Mouse (Mus musculus): Measurements from ENCODE around the gene Gm13272. TPM values are rescaled to one million over a fixed set of nuclear protein-coding genes. Genes with fewer than 3 reads are reported as not detected.
"Not testable (repeated sequence)": the region's sequence is repeated elsewhere in the genome, so short reads cannot be mapped to it uniquely, and the experiment has no call there.

Gene Gm13272
- polyA plus RNA-seq, 1 experiment from 2014 or later = not detected

- H3K4me3 ChIP-seq; H3K36me3 ChIP-seq; H3K9me3 ChIP-seq; H3K27ac ChIP-seq; DNase-seq (ENCODE audit: low spot score); H3K4me1 ChIP-seq (replicated peaks); H3K27me3 ChIP-seq (ENCODE audit: insufficient read depth, poor library complexity, severe bottlenecking): not testable (repeated sequence)
- no CpG with 5 or more reads among the region's 28 CpGs for WGBS
Measured at GRCm38 (mm10) chr4:88797097-88797496, 17.4 kb downstream of the Gm13272 start, which contains the start of gene Gm13279. TSS of gene Gm13279 (plus strand) at chr4:88797397.

- not testable (repeated sequence) for H3K4me1 ChIP-seq (replicated peaks); DNase-seq (ENCODE audit: low spot score); H3K4me3 ChIP-seq; H3K27me3 ChIP-seq (ENCODE audit: insufficient read depth, poor library complexity, severe bottlenecking); H3K9me3 ChIP-seq; H3K27ac ChIP-seq; H3K36me3 ChIP-seq
- 11% methylated on average over 6 of the region's 7 CpGs for WGBS
Measured at GRCm38 (mm10) chr4:88799365-88799764, 19.7 kb downstream of the Gm13272 start, which contains the start of gene Gm13285. TSS of gene Gm13285 (plus strand) at chr4:88799665.

DNA sequence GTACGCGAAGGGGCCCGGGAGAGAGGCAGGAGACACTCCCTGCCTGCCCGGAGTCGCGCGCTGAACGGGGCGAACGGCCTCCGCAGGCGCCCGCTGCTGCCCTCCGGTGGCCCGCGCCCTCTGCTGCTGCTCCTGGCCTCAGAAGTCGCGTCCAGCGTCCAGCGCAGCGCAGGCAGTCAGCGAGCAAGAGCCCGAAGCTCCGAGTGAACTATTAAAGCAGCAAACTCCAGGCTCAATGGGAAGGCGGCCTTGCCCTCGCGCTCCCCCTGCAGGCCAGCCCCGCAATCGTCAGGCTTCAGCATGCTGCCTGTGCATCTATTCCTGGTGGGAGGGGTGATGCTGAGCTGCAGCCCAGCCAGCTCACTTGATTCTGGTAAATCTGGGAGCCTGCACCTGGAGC, 23.3 kb downstream of the Gm13272 start, which contains the start of gene Gm13287:
TSS of gene Gm13287 (plus strand) at position 301 of the 400 bp plus-strand sequence.
- no CpG with 5 or more reads among the region's 29 CpGs for WGBS
- H3K36me3 ChIP-seq = not testable (repeated sequence)
- H3K27me3 ChIP-seq (ENCODE audit: insufficient read depth, poor library complexity, severe bottlenecking) = peaks cover 13% of the 10 kb centered on the region; the same call in 1 of the 2 replicates

DNA sequence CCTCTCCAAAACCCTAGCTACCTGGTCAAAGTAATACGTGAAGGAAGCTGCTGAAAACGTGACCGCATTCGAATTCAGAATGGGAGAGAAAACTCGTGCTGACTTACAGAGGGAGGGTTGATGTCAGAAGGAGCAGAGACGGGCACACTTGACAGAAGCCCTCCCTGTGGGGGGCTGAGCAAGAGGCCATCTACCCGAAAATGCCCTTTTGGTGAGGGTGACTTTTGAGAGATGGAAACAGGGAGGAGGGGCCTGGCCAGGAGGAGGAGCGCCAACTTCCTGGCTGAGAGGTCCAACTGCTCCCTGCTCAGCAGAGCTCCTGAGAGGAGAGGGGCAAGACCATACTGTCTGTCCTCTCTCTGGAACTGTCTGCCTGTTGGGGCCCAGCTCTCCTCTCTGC, 25.6 kb downstream of the Gm13272 start, which contains the start of gene Gm13288:
TSS of gene Gm13288 (plus strand) at position 301 of the 400 bp plus-strand sequence.
- H3K4me3 ChIP-seq = 0 out of 2 replicates have a peak within 1 kb of the TSS, but pooled peaks have one; percentile 27
- not testable (repeated sequence) for H3K4me1 ChIP-seq (replicated peaks)
- WGBS = no CpG with 5 or more reads among the region's 8 CpGs

More for the DNA sequence above, 23.3 kb downstream of the Gm13272 start, which contains the start of gene Gm13287:
- not testable (repeated sequence) for H3K4me1 ChIP-seq (replicated peaks); H3K4me3 ChIP-seq; H3K9me3 ChIP-seq; DNase-seq (ENCODE audit: low spot score); H3K27ac ChIP-seq

DNA sequence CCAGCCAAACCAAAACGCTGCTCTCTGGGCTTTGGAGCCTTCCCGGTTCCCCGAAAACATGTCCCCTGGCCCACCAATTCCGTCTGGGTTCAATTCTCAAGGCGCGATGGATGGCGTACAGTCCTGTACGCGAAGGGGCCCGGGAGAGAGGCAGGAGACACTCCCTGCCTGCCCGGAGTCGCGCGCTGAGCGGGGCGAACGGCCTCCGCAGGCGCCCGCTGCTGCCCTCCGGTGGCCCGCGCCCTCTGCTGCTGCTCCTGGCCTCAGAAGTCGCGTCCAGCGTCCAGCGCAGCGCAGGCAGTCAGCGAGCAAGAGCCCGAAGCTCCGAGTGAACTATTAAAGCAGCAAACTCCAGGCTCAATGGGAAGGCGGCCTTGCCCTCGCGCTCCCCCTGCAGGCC, 26.1 kb downstream of the Gm13272 start:
- 0% methylated on average over 8 of the region's 34 CpGs for WGBS
- Histone ChIP-seq H3K4me3 (0 out of 2 replicates have a peak overlapping the region, but pooled peaks have one; percentile 27), H3K27me3 (ENCODE audit: insufficient read depth, poor library complexity, severe bottlenecking) (peaks cover 15% of the 10 kb centered on the region; the same call in 1 of the 2 replicates)
- not testable (repeated sequence) for H3K27ac ChIP-seq; H3K36me3 ChIP-seq; H3K4me1 ChIP-seq (replicated peaks); H3K9me3 ChIP-seq; DNase-seq (ENCODE audit: low spot score)

More for the DNA sequence above, 25.6 kb downstream of the Gm13272 start, which contains the start of gene Gm13288:
- H3K36me3 ChIP-seq; DNase-seq (ENCODE audit: low spot score); H3K27ac ChIP-seq; H3K9me3 ChIP-seq: not testable (repeated sequence)
- H3K27me3 ChIP-seq (ENCODE audit: insufficient read depth, poor library complexity, severe bottlenecking) = peaks cover 15% of the 10 kb centered on the region; the same call in 1 of the 2 replicates

- H3K4me3 ChIP-seq = no peak within 1 kb of the TSS
- DNase-seq (ENCODE audit: low spot score) = no peak
- H3K36me3 ChIP-seq = no peaks in the 10 kb centered on the region
- no peaks in the 10 kb centered on the region for H3K27me3 ChIP-seq (ENCODE audit: insufficient read depth, poor library complexity, severe bottlenecking)
- 67% methylated on average over 3 of the region's 3 CpGs for WGBS
- no peaks in the 10 kb centered on the region for H3K4me1 ChIP-seq (replicated peaks)
- H3K27ac ChIP-seq = no peak within 1 kb of the TSS
- H3K9me3 ChIP-seq = no peaks in the 10 kb centered on the region
Measured at GRCm38 (mm10) chr4:88815928-88816327, 36.3 kb downstream of the Gm13272 start, which contains the start of gene Ifna7. TSS of gene Ifna7 (plus strand) at chr4:88816228.

DNA sequence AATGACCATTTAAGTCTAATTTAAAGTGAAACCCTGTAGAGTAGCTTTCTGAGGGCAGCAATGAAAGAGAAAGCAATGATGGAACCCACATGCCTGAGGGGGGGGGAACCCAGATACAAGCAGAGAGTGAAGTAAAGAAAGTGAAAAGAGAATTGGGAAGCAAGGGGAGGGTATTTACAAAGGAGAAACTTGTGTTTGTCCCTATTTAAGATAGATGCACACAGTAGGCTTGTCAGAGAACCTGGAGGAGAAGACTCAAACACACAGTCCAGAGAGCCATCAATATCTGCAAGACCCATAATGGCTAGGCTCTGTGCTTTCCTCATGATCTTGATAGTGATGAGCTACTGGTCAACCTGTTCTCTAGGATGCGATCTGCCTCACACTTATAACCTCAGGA, 40.0 kb downstream of the Gm13272 start, which contains the start of gene Ifna11:
TSS of gene Ifna11 (plus strand) at position 301 of the 400 bp plus-strand sequence.
- H3K36me3 ChIP-seq = no peaks in the 10 kb centered on the region
- H3K27ac ChIP-seq = no peak within 1 kb of the TSS
- no peaks in the 10 kb centered on the region for H3K27me3 ChIP-seq (ENCODE audit: insufficient read depth, poor library complexity, severe bottlenecking)
- whole genome bisulfite sequencing = 82% methylated on average over 1 of the region's 1 CpGs
- H3K4me3 ChIP-seq = no peak within 1 kb of the TSS
- H3K4me1 ChIP-seq (replicated peaks) = no peaks in the 10 kb centered on the region
- no peaks in the 10 kb centered on the region for H3K9me3 ChIP-seq
- DNase-seq (ENCODE audit: low spot score) = no peak

- peak; percentile 5 for DNase-seq (ENCODE audit: low spot score)
- WGBS = 25% methylated on average over 4 of the region's 4 CpGs
- no peak overlapping the region for H3K4me3 ChIP-seq
- H3K36me3 ChIP-seq = no peaks in the 10 kb centered on the region
- H3K9me3 ChIP-seq = no peaks in the 10 kb centered on the region
- H3K27me3 ChIP-seq (ENCODE audit: insufficient read depth, poor library complexity, severe bottlenecking) = no peaks in the 10 kb centered on the region
- no peak overlapping the region for H3K27ac ChIP-seq
- H3K4me1 ChIP-seq (replicated peaks) = no peaks in the 10 kb centered on the region
Measured at GRCm38 (mm10) chr4:88822995-88823394, 43.3 kb downstream of the Gm13272 start.

GRCm38 (mm10) chr4:88827116-88827515, 47.5 kb downstream of the Gm13272 start, which contains the start of gene Ifna6:
TSS of gene Ifna6 (plus strand) at chr4:88827416.
- DNase-seq (ENCODE audit: low spot score); H3K27ac ChIP-seq; H3K4me1 ChIP-seq (replicated peaks); H3K9me3 ChIP-seq; H3K27me3 ChIP-seq (ENCODE audit: insufficient read depth, poor library complexity, severe bottlenecking); H3K4me3 ChIP-seq; H3K36me3 ChIP-seq: not testable (repeated sequence)

Other genes with a start within 250 kb of the Gm13272 start
- not detected in 2 replicates for gene Ifna15, start 221.6 kb upstream of the Gm13272 start, polyA plus RNA-seq (2016; fragmentation: Nextera tagmentation; extraction: Ambion mirVana)
- not detected in 2 replicates for gene Ifna14, start 208.1 kb upstream of the Gm13272 start, polyA plus RNA-seq (2016; fragmentation: Nextera tagmentation; extraction: Ambion mirVana)
- gene Ifna9, start 187.5 kb upstream of the Gm13272 start, polyA plus RNA-seq (2016; fragmentation: Nextera tagmentation; extraction: Ambion mirVana) = not detected in 2 replicates
- not detected in 2 replicates for gene Ifna12, start 176.5 kb upstream of the Gm13272 start, polyA plus RNA-seq (2016; fragmentation: Nextera tagmentation; extraction: Ambion mirVana)
- gene C87499, start 145.4 kb upstream of the Gm13272 start, polyA plus RNA-seq (2016; fragmentation: Nextera tagmentation; extraction: Ambion mirVana) = not detected in 2 replicates
- gene Ifna13, start 135.4 kb upstream of the Gm13272 start, polyA plus RNA-seq (2016; fragmentation: Nextera tagmentation; extraction: Ambion mirVana) = not detected in 2 replicates
- gene Ifna16, start 102.9 kb upstream of the Gm13272 start, polyA plus RNA-seq (2016; fragmentation: Nextera tagmentation; extraction: Ambion mirVana) = not detected in 2 replicates
- gene Ifna2, start 95.9 kb upstream of the Gm13272 start, polyA plus RNA-seq (2016; fragmentation: Nextera tagmentation; extraction: Ambion mirVana) = not detected in 2 replicates
- not detected in 2 replicates for gene Ifnab, start 88.5 kb upstream of the Gm13272 start, polyA plus RNA-seq (2016; fragmentation: Nextera tagmentation; extraction: Ambion mirVana)
- 0.68 and 1.3 TPM in 2 replicates for gene Gm26566, start 58.0 kb upstream of the Gm13272 start, polyA plus RNA-seq (2016; fragmentation: Nextera tagmentation; extraction: Ambion mirVana)
- 74.4 and 90.5 TPM in 2 replicates for gene Klhl9, start 57.4 kb upstream of the Gm13272 start, polyA plus RNA-seq (2016; fragmentation: Nextera tagmentation; extraction: Ambion mirVana)
- not detected in 2 replicates for gene Gm13271, start 25.0 kb upstream of the Gm13272 start, polyA plus RNA-seq (2016; fragmentation: Nextera tagmentation; extraction: Ambion mirVana)
- 0.34 TPM in 1 of 2 replicates, not detected in the other for gene Gm13283, start 19.7 kb upstream of the Gm13272 start, polyA plus RNA-seq (2016; fragmentation: Nextera tagmentation; extraction: Ambion mirVana)
- 0.22 TPM in 1 of 2 replicates, not detected in the other for gene Gm13290, start 6.0 kb upstream of the Gm13272 start, polyA plus RNA-seq (2016; fragmentation: Nextera tagmentation; extraction: Ambion mirVana)
- gene Gm13289, start 2.9 kb upstream of the Gm13272 start, polyA plus RNA-seq (2016; fragmentation: Nextera tagmentation; extraction: Ambion mirVana) = not detected in 2 replicates
- 0.31 TPM in 1 of 2 replicates, not detected in the other for gene Ifnz, start 2.3 kb downstream of the Gm13272 start, polyA plus RNA-seq (2016; fragmentation: Nextera tagmentation; extraction: Ambion mirVana)
- not detected in 2 replicates for gene Gm13276, start 5.9 kb downstream of the Gm13272 start, polyA plus RNA-seq (2016; fragmentation: Nextera tagmentation; extraction: Ambion mirVana)
- gene Gm13277, start 8.8 kb downstream of the Gm13272 start, polyA plus RNA-seq (2016; fragmentation: Nextera tagmentation; extraction: Ambion mirVana) = not detected in 2 replicates
- not detected in 2 replicates for gene Gm13278, start 11.7 kb downstream of the Gm13272 start, polyA plus RNA-seq (2016; fragmentation: Nextera tagmentation; extraction: Ambion mirVana)
- not detected in 2 replicates for gene Gm13275, start 14.6 kb downstream of the Gm13272 start, polyA plus RNA-seq (2016; fragmentation: Nextera tagmentation; extraction: Ambion mirVana)
- gene Gm13279, start 17.5 kb downstream of the Gm13272 start, polyA plus RNA-seq (2016; fragmentation: Nextera tagmentation; extraction: Ambion mirVana) = not detected in 2 replicates
- 0.10 and 0.40 TPM in 2 replicates for gene Gm13285, start 19.8 kb downstream of the Gm13272 start, polyA plus RNA-seq (2016; fragmentation: Nextera tagmentation; extraction: Ambion mirVana)
- not detected in 2 replicates for gene Gm13287, start 23.4 kb downstream of the Gm13272 start, polyA plus RNA-seq (2016; fragmentation: Nextera tagmentation; extraction: Ambion mirVana)
- not detected in 2 replicates for gene Gm13288, start 25.7 kb downstream of the Gm13272 start, polyA plus RNA-seq (2016; fragmentation: Nextera tagmentation; extraction: Ambion mirVana)
- not detected in 2 replicates for gene Ifna7, start 36.4 kb downstream of the Gm13272 start, polyA plus RNA-seq (2016; fragmentation: Nextera tagmentation; extraction: Ambion mirVana)
- not detected in 2 replicates for gene Ifna11, start 40.1 kb downstream of the Gm13272 start, polyA plus RNA-seq (2016; fragmentation: Nextera tagmentation; extraction: Ambion mirVana)
- gene Ifna6, start 47.6 kb downstream of the Gm13272 start, polyA plus RNA-seq (2016; fragmentation: Nextera tagmentation; extraction: Ambion mirVana) = not detected in 2 replicates
- not detected in 2 replicates for gene Ifna5, start 55.7 kb downstream of the Gm13272 start, polyA plus RNA-seq (2016; fragmentation: Nextera tagmentation; extraction: Ambion mirVana)
- gene Ifna4, start 62.0 kb downstream of the Gm13272 start, polyA plus RNA-seq (2016; fragmentation: Nextera tagmentation; extraction: Ambion mirVana) = not detected in 2 replicates
- gene Ifna1, start 70.2 kb downstream of the Gm13272 start, polyA plus RNA-seq (2016; fragmentation: Nextera tagmentation; extraction: Ambion mirVana) = not detected in 2 replicates
- gene Ifne, start 100.4 kb downstream of the Gm13272 start, polyA plus RNA-seq (2016; fragmentation: Nextera tagmentation; extraction: Ambion mirVana) = not detected in 2 replicates

All from hindbrain, embryonic 10.5 days (tissue).